Mouse (Mus musculus): Measurements from ENCODE around the gene Fignl1. TPM values are rescaled to one million over a fixed set of nuclear protein-coding genes. Genes with fewer than 3 reads are reported as not detected.

The Fignl1 gene
- polyA plus RNA-seq, 1 experiment from 2014 or later: 41.8 TPM

DNA sequence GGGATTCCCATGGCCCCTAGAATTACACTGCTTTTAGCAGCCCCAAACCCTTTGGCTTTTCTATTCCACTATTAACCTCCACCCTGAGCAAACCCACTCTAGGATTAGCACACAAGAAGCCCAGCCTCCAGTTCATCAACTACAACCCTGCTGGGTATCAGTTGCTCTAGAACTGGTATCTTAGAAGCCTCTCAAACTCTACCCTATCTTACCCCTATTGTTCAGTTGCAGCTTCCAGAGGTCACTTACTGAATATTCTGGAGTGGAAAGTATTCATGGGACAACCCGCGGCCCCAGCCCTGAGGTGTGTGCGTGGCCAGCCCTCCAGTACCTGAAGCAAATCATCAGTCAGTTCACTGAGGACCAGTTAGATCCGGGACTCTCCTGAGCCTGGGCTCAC, 34.4 kb downstream of the Fignl1 start:
- 93% methylated on average over 4 of the region's 4 CpGs for WGBS
- Histone ChIP-seq H3K4me2 (no peak overlapping the region), H3K9me3 (no peaks in the 10 kb centered on the region), H3K27ac (no peak overlapping the region), H3K4me1 (no peaks in the 10 kb centered on the region), H3K4me3 (no peak overlapping the region), H3K36me3 (no peaks in the 10 kb centered on the region), H3K27me3 (no peaks in the 10 kb centered on the region), H3K9ac (no peak overlapping the region)
- ATAC-seq (ENCODE audit: insufficient number of reproducible peaks, low FRiP score, low TSS enrichment, low read depth): no peak

DNA sequence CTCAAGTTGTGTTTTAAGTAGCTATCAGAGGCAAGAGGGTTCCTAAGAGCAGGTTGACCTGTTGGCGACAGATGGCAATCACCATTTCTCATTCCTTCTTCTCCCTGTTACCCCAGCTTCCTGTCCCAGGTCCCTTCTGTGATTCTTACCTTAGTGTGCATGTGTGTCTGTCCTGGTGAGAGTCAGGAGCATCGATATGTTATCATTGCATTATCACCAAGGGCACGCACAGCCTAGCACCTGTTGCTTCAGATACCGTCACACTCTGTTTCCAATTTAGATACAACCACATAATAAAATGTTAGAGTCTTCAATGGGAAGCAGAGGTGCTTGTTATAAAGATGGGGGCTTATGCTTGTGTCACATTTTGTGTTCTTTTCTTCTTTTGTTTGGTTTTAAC, 36.6 kb downstream of the Fignl1 start:
- no peak overlapping the region for H3K9ac ChIP-seq
- no peaks in the 10 kb centered on the region for H3K36me3 ChIP-seq
- no peaks in the 10 kb centered on the region for H3K27me3 ChIP-seq
- no peaks in the 10 kb centered on the region for H3K4me1 ChIP-seq
- H3K27ac ChIP-seq: no peak overlapping the region
- no peak for ATAC-seq (ENCODE audit: insufficient number of reproducible peaks, low FRiP score, low TSS enrichment, low read depth)
- no peak overlapping the region for H3K4me2 ChIP-seq
- H3K9me3 ChIP-seq: no peaks in the 10 kb centered on the region
- H3K4me3 ChIP-seq: no peak overlapping the region
- 89% methylated on average over 4 of the region's 4 CpGs for WGBS

DNA sequence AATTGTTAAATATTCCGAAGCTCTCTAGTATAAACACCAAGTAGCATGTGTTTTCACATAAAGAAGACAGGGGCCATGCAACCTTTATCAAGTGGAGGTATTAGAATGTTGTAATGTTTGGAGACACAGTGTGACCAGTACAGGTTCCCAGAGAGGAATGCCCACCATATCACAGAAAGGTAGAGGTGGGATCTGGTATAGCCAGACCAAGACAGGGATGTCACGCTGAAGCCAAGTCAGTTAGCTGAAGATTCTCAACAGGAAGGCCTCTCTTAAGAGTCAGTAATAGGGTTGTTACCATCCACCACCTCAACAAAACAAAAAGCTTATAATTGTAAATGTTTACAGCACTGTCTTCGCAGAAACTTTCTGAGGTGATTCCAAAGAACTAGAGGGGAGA, 38.1 kb downstream of the Fignl1 start:
- Histone ChIP-seq H3K9me3 (no peaks in the 10 kb centered on the region), H3K27me3 (no peaks in the 10 kb centered on the region), H3K27ac (no peak overlapping the region), H3K9ac (no peak overlapping the region), H3K4me2 (no peak overlapping the region), H3K4me3 (no peak overlapping the region), H3K4me1 (no peaks in the 10 kb centered on the region), H3K36me3 (no peaks in the 10 kb centered on the region)
- WGBS: 84% methylated on average over 3 of the region's 3 CpGs
- ATAC-seq (ENCODE audit: insufficient number of reproducible peaks, low FRiP score, low TSS enrichment, low read depth): no peak

DNA sequence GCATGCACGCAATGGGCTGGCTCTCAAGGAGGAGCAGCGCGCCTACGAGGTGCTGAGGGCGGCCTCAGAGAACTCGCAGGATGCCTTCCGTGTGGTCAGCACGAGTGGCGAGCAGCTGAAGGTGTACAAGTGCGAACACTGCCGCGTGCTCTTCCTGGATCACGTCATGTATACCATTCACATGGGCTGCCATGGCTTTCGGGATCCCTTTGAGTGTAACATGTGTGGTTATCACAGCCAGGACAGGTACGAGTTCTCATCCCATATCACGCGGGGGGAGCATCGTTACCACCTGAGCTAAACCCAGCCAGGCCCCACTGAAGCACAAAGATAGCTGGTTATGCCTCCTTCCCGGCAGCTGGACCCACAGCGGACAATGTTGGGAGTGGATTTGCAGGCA, 39.5 kb downstream of the Fignl1 start:
- no peak for ATAC-seq (ENCODE audit: insufficient number of reproducible peaks, low FRiP score, low TSS enrichment, low read depth)
- WGBS: 89% methylated on average over 20 of the region's 20 CpGs
- no peak overlapping the region for H3K4me2 ChIP-seq
- H3K9ac ChIP-seq: no peak overlapping the region
- H3K27me3 ChIP-seq: no peaks in the 10 kb centered on the region
- H3K36me3 ChIP-seq: no peaks in the 10 kb centered on the region
- H3K4me1 ChIP-seq: no peaks in the 10 kb centered on the region
- no peak overlapping the region for H3K27ac ChIP-seq
- no peak overlapping the region for H3K4me3 ChIP-seq
- no peaks in the 10 kb centered on the region for H3K9me3 ChIP-seq

DNA sequence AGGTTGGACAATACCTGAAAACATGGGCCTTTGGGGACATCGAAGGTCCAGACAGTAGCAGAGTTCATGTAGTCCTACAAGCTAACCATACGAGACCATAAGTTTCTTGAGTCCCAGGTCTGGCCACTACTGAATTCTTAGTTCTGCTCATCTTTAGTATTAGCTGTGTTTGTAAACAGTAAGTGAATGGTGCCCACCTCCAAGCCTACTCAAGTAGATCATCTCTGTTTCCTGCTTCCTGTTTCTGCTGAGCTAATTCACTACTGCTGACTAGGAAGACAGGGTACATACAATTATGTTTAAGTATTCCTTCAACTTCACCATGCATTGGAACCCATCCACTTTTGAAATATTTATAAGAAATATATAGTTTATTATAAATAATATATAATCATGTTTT, 40.7 kb downstream of the Fignl1 start:
- Histone ChIP-seq H3K27ac (no peak overlapping the region), H3K4me3 (no peak overlapping the region), H3K9me3 (no peaks in the 10 kb centered on the region), H3K4me2 (no peak overlapping the region), H3K36me3 (no peaks in the 10 kb centered on the region), H3K9ac (no peak overlapping the region), H3K27me3 (no peaks in the 10 kb centered on the region), H3K4me1 (no peaks in the 10 kb centered on the region)
- 77% methylated on average over 2 of the region's 2 CpGs for WGBS
- ATAC-seq (ENCODE audit: insufficient number of reproducible peaks, low FRiP score, low TSS enrichment, low read depth): no peak

DNA sequence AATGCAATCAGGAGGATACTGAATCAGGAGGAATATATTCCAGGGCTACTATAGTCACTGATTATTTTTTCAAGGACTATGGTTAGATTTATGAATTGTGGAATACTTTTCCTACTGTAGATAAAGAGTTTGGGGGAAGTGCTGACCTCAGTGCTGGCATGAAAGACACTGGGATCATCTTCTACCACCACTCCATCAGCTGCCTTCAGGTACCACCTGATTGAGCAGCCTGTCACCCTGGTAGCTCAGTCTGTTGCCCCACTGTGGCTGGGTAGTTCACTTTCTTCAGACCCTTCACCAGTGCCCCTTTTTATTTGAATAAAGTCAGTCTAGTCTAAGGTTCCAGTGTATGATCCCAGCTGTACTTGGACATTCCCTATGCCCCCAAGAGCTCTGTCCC, 42.0 kb downstream of the Fignl1 start:
- Histone ChIP-seq H3K4me1 (no peaks in the 10 kb centered on the region), H3K27me3 (no peaks in the 10 kb centered on the region), H3K9ac (no peak overlapping the region), H3K4me2 (no peak overlapping the region), H3K9me3 (no peaks in the 10 kb centered on the region), H3K27ac (no peak overlapping the region), H3K4me3 (no peak overlapping the region), H3K36me3 (no peaks in the 10 kb centered on the region)
- no peak for ATAC-seq (ENCODE audit: insufficient number of reproducible peaks, low FRiP score, low TSS enrichment, low read depth)

DNA sequence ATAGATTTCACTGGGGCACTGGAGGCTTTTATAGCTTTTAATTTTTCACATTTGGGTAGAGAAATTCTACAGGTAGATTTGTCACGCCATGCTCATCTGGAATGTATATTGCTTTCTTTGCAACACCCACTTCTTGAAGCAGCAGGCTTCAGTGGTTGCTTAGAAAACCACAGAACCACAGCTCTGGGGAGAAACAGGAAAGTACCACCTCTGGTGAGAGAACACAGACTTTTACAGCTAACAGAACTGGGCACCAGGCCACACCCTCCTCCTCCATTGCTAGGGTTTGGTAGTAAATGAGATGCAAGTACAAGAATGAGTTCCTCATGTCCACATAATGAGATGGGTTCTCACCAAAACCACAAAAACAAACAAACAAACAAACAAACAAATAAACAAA, 42.7 kb downstream of the Fignl1 start:
- WGBS: 96% methylated on average over 1 of the region's 1 CpGs
- H3K9ac ChIP-seq: no peak overlapping the region

DNA sequence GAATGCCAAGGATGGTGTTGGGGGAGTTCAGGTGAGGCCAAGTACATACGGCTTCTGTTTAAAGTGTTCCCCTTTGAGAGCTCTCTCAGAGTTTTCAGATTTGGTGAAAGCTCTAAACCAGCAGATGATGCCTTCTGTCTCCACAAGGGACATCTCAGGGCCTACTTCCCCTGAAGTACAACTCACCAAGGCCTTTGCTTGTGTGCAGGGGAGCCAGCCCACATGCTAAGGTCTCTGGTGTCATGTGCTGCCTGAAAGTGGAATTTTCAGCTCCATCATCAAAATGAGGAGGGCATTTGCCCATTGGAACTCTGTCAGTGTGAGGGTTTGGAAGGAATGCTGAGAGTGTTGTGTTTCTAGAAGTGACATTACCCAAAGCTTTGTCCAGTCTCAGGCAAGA, 43.3 kb downstream of the Fignl1 start:
- H3K27ac ChIP-seq: no peak overlapping the region
- WGBS: 77% methylated on average over 1 of the region's 1 CpGs
- H3K27me3 ChIP-seq: no peaks in the 10 kb centered on the region
- no peak overlapping the region for H3K4me3 ChIP-seq
- no peak overlapping the region for H3K9ac ChIP-seq
- no peaks in the 10 kb centered on the region for H3K9me3 ChIP-seq
- no peak overlapping the region for H3K4me2 ChIP-seq
- no peaks in the 10 kb centered on the region for H3K36me3 ChIP-seq
- H3K4me1 ChIP-seq: no peaks in the 10 kb centered on the region
- no peak for ATAC-seq (ENCODE audit: insufficient number of reproducible peaks, low FRiP score, low TSS enrichment, low read depth)

More for the DNA sequence above, 42.7 kb downstream of the Fignl1 start:
- Histone ChIP-seq H3K4me1 (no peaks in the 10 kb centered on the region), H3K27ac (no peak overlapping the region), H3K27me3 (no peaks in the 10 kb centered on the region), H3K36me3 (no peaks in the 10 kb centered on the region), H3K4me2 (no peak overlapping the region), H3K9me3 (no peaks in the 10 kb centered on the region), H3K4me3 (no peak overlapping the region)
- ATAC-seq (ENCODE audit: insufficient number of reproducible peaks, low FRiP score, low TSS enrichment, low read depth): no peak

DNA sequence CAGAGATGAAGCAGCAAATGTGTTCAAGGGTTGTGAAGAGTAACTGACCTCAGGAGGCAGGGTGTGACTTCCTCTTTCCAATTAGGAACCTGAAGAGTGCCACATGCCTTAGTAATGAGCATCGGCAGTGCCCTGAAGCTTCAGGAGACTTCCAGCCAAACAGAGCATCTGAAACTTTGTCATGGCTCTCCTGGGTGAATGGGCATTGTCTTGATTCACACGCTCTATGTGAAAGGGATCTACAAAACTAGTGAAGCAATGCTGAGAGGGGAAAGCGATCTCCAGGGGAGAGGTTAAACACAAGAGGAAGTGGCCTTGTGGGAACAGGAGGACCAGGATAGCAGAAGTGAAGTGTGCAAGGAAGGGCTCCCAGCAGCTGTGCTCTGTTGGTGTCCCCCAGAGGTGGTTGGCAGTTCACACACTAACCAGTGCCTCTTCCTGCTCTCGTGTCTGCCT, 45.5 kb downstream of the Fignl1 start:
- Histone ChIP-seq H3K27me3 (no peaks in the 10 kb centered on the region), H3K36me3 (no peaks in the 10 kb centered on the region), H3K4me1 (no peaks in the 10 kb centered on the region), H3K9me3 (no peaks in the 10 kb centered on the region), H3K27ac (no peak overlapping the region), H3K4me2 (no peak overlapping the region), H3K9ac (no peak overlapping the region), H3K4me3 (no peak overlapping the region)
- ATAC-seq (ENCODE audit: insufficient number of reproducible peaks, low FRiP score, low TSS enrichment, low read depth): no peak
- WGBS: 67% methylated on average over 4 of the region's 4 CpGs

DNA sequence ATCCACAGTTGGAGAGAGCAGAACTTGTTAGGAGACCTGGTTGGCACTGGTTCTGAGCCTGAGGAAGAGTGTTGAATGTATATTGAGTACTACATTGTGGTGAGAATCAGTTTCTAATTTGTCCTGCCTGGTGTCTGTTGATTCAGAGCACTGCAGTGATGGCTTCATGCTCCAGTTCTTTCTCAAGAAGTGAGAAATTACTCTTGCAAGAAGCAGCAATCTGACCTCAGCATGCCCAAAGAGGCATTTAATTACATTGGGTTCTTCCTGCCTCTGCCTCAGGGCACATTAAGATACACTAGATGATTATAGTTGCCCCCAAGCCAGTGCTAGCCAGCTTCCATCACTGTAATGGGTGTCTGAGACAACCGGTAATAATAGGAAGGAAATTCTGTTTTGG, 49.9 kb downstream of the Fignl1 start:
- 81% methylated on average over 1 of the region's 1 CpGs for WGBS
- H3K9me3 ChIP-seq: no peaks in the 10 kb centered on the region
- H3K4me1 ChIP-seq: no peaks in the 10 kb centered on the region
- no peak overlapping the region for H3K9ac ChIP-seq
- no peak overlapping the region for H3K4me2 ChIP-seq
- no peaks in the 10 kb centered on the region for H3K27me3 ChIP-seq
- ATAC-seq (ENCODE audit: insufficient number of reproducible peaks, low FRiP score, low TSS enrichment, low read depth): no peak
- H3K27ac ChIP-seq: no peak overlapping the region
- no peaks in the 10 kb centered on the region for H3K36me3 ChIP-seq
- no peak overlapping the region for H3K4me3 ChIP-seq

DNA sequence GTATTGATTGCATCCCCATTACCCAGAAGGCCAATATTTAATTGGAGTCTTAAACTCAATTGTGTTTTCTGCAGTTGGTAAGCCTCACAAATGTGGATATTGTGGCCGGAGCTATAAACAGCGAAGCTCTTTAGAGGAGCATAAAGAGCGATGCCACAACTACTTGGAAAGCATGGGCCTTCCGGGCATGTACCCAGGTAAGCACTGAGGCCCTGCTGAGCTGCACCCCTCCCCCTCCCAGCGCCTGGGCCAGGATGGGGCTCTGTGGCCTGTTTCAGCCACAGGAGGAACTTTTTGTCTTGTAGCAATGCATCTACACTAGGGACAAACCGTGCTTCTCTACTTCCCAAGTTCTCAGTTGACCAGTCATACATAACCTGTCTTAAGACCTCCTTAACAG, 50.6 kb downstream of the Fignl1 start:
- no peak for ATAC-seq (ENCODE audit: insufficient number of reproducible peaks, low FRiP score, low TSS enrichment, low read depth)
- H3K4me1 ChIP-seq: no peaks in the 10 kb centered on the region
- no peak overlapping the region for H3K27ac ChIP-seq
- no peaks in the 10 kb centered on the region for H3K36me3 ChIP-seq
- H3K9ac ChIP-seq: no peak overlapping the region
- H3K4me2 ChIP-seq: no peak overlapping the region
- no peaks in the 10 kb centered on the region for H3K9me3 ChIP-seq
- no peaks in the 10 kb centered on the region for H3K27me3 ChIP-seq
- WGBS: 76% methylated on average over 6 of the region's 6 CpGs
- H3K4me3 ChIP-seq: no peak overlapping the region

DNA sequence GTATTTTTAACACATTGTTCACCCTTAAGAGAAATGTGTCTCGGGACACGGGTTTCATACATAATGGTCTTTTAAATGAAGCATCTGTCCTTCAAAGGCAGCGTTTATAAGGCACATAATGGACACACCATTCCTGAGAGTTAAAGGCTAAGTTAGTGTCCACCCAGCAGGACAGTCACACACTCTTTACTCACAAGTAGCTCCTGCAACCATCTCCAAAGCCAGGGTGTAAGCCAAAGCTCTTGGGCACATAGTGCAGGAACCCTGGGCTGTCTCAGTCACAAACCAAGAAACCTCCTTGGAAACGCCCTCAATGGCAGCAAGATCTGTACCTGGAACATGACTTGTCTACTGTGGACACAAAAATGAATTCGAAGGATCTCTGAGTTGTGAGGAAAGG, 55.9 kb downstream of the Fignl1 start:
- Histone ChIP-seq H3K4me3 (no peak overlapping the region), H3K4me1 (no peaks in the 10 kb centered on the region), H3K27me3 (no peaks in the 10 kb centered on the region), H3K36me3 (no peaks in the 10 kb centered on the region), H3K27ac (no peak overlapping the region), H3K9ac (no peak overlapping the region), H3K4me2 (no peak overlapping the region), H3K9me3 (no peaks in the 10 kb centered on the region)
- no peak for ATAC-seq (ENCODE audit: insufficient number of reproducible peaks, low FRiP score, low TSS enrichment, low read depth)
- WGBS: 65% methylated on average over 5 of the region's 5 CpGs

DNA sequence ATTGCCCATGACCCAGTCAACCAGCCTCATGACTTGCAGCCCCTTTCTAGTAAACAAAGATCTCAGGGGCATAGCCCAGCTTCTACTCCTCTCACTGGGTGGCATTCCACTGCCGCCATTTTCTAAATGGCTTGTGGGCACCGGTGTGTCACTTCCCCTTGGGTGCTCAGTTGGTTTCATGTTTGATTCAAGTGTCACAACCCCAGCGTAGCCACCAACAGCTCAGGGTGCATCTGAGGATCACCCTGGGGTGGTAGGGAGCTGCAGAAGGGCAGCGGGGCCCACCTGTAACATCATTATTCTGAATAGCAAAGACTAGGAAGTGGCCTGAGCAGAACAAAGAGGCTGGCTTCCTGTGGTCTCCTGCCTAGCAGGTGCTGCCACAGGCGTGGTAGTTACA, 57.7 kb downstream of the Fignl1 start:
- 88% methylated on average over 5 of the region's 5 CpGs for WGBS
- no peaks in the 10 kb centered on the region for H3K9me3 ChIP-seq
- no peak overlapping the region for H3K4me2 ChIP-seq
- H3K27me3 ChIP-seq: no peaks in the 10 kb centered on the region
- no peak overlapping the region for H3K9ac ChIP-seq
- H3K4me1 ChIP-seq: no peaks in the 10 kb centered on the region
- ATAC-seq (ENCODE audit: insufficient number of reproducible peaks, low FRiP score, low TSS enrichment, low read depth): no peak
- H3K36me3 ChIP-seq: no peaks in the 10 kb centered on the region
- no peak overlapping the region for H3K27ac ChIP-seq
- H3K4me3 ChIP-seq: no peak overlapping the region

Measured in limb, embryonic 15.5 days (tissue).